Mouse (Mus musculus): ENCODE results near the gene Col25a1. TPM values are rescaled to one million over a fixed set of nuclear protein-coding genes. Genes with fewer than 3 reads are reported as not detected.

The Col25a1 gene
- polyA plus RNA-seq, 1 experiment from 2014 or later = 4.2 TPM

- no peaks in the 10 kb centered on the region for H3K9me3 ChIP-seq
- WGBS = 17% methylated on average over 8 of the region's 8 CpGs
- no peak overlapping the region for H3K27ac ChIP-seq
- 0 out of 2 replicates have a peak overlapping the region, but pooled peaks have one; percentile 2 for H3K4me2 ChIP-seq
- H3K4me3 ChIP-seq (replicated peaks) = no peak overlapping the region
- H3K4me1 ChIP-seq = peaks cover 17% of the 10 kb centered on the region
- ATAC-seq (ENCODE audit: low FRiP score) = peak; percentile 75
- no peaks in the 10 kb centered on the region for H3K36me3 ChIP-seq (replicated peaks)
- no peak overlapping the region for H3K9ac ChIP-seq
- H3K27me3 ChIP-seq = peaks cover 8% of the 10 kb centered on the region; the same call in 1 of the 2 replicates
These were observed 273.5 kb downstream of the Col25a1 start for GRCm38 (mm10) chr3:130404525-130405409.

GRCm38 (mm10) chr3:130407201-130407600 lies 275.9 kb downstream of the Col25a1 start:
- Histone ChIP-seq H3K9ac (no peak overlapping the region), H3K4me2 (no peak overlapping the region), H3K4me3 (replicated peaks) (no peak overlapping the region), H3K9me3 (no peaks in the 10 kb centered on the region), H3K27ac (no peak overlapping the region), H3K36me3 (replicated peaks) (no peaks in the 10 kb centered on the region), H3K4me1 (peaks cover 9% of the 10 kb centered on the region), H3K27me3 (peaks cover 8% of the 10 kb centered on the region; the same call in 1 of the 2 replicates)
- WGBS = 72% methylated on average over 6 of the region's 6 CpGs
- no peak for ATAC-seq (ENCODE audit: low FRiP score)

- no peak for ATAC-seq (ENCODE audit: low FRiP score)
- Histone ChIP-seq H3K36me3 (replicated peaks) (no peaks in the 10 kb centered on the region), H3K9ac (no peak overlapping the region), H3K4me3 (replicated peaks) (no peak overlapping the region), H3K9me3 (no peaks in the 10 kb centered on the region), H3K4me1 (peaks cover 2% of the 10 kb centered on the region; the same call in 1 of the 2 replicates), H3K27ac (no peak overlapping the region), H3K27me3 (0 out of 2 replicates have a peak, but pooled peaks cover under 1% of the 10 kb centered on the region), H3K4me2 (no peak overlapping the region)
- 39% methylated on average over 4 of the region's 4 CpGs for WGBS
These were observed 281.9 kb downstream of the Col25a1 start for GRCm38 (mm10) chr3:130413239-130413638.

- 88% methylated on average over 9 of the region's 9 CpGs for WGBS
- Histone ChIP-seq H3K4me3 (replicated peaks) (no peak overlapping the region), H3K9ac (no peak overlapping the region), H3K27ac (no peak overlapping the region), H3K9me3 (no peaks in the 10 kb centered on the region), H3K27me3 (0 out of 2 replicates have a peak, but pooled peaks cover 2% of the 10 kb centered on the region), H3K36me3 (replicated peaks) (no peaks in the 10 kb centered on the region), H3K4me1 (no peaks in the 10 kb centered on the region), H3K4me2 (no peak overlapping the region)
- no peak for ATAC-seq (ENCODE audit: low FRiP score)
These were observed 287.6 kb downstream of the Col25a1 start for GRCm38 (mm10) chr3:130418951-130419350.

GRCm38 (mm10) chr3:130428796-130429195 lies 297.5 kb downstream of the Col25a1 start:
- ATAC-seq (ENCODE audit: low FRiP score) = no peak
- Histone ChIP-seq H3K9me3 (no peaks in the 10 kb centered on the region), H3K36me3 (replicated peaks) (no peaks in the 10 kb centered on the region), H3K27ac (no peak overlapping the region), H3K4me2 (no peak overlapping the region), H3K4me3 (replicated peaks) (no peak overlapping the region), H3K27me3 (no peaks in the 10 kb centered on the region), H3K9ac (no peak overlapping the region), H3K4me1 (no peaks in the 10 kb centered on the region)
- WGBS = 87% methylated on average over 4 of the region's 4 CpGs

- Histone ChIP-seq H3K27ac (no peak overlapping the region), H3K4me2 (no peak overlapping the region), H3K27me3 (no peaks in the 10 kb centered on the region), H3K4me1 (no peaks in the 10 kb centered on the region), H3K36me3 (replicated peaks) (no peaks in the 10 kb centered on the region), H3K4me3 (replicated peaks) (no peak overlapping the region), H3K9ac (no peak overlapping the region), H3K9me3 (no peaks in the 10 kb centered on the region)
- 77% methylated on average over 5 of the region's 5 CpGs for WGBS
- no peak for ATAC-seq (ENCODE audit: low FRiP score)
These were observed 298.8 kb downstream of the Col25a1 start for GRCm38 (mm10) chr3:130430052-130430451.

- WGBS = 85% methylated on average over 5 of the region's 5 CpGs
- H3K4me1 ChIP-seq = no peaks in the 10 kb centered on the region
- no peak overlapping the region for H3K4me2 ChIP-seq
- H3K27me3 ChIP-seq = no peaks in the 10 kb centered on the region
- no peak for ATAC-seq (ENCODE audit: low FRiP score)
- no peak overlapping the region for H3K4me3 ChIP-seq (replicated peaks)
- H3K27ac ChIP-seq = no peak overlapping the region
- H3K9ac ChIP-seq = no peak overlapping the region
- no peaks in the 10 kb centered on the region for H3K36me3 ChIP-seq (replicated peaks)
- H3K9me3 ChIP-seq = no peaks in the 10 kb centered on the region
These were observed 301.5 kb downstream of the Col25a1 start for GRCm38 (mm10) chr3:130432818-130433217.

- no peak overlapping the region for H3K4me3 ChIP-seq (replicated peaks)
- no peaks in the 10 kb centered on the region for H3K27me3 ChIP-seq
- H3K36me3 ChIP-seq (replicated peaks) = no peaks in the 10 kb centered on the region
- H3K27ac ChIP-seq = no peak overlapping the region
- H3K9ac ChIP-seq = no peak overlapping the region
- H3K4me1 ChIP-seq = no peaks in the 10 kb centered on the region
- ATAC-seq (ENCODE audit: low FRiP score) = no peak
- no peak overlapping the region for H3K4me2 ChIP-seq
- H3K9me3 ChIP-seq = no peaks in the 10 kb centered on the region
These were observed 305.7 kb downstream of the Col25a1 start for GRCm38 (mm10) chr3:130436956-130437355.

GRCm38 (mm10) chr3:130439767-130440166 lies 308.5 kb downstream of the Col25a1 start:
- H3K9me3 ChIP-seq = no peaks in the 10 kb centered on the region
- 89% methylated on average over 6 of the region's 6 CpGs for WGBS
- no peaks in the 10 kb centered on the region; the same call in 1 of the 2 replicates for H3K4me1 ChIP-seq
- no peak overlapping the region for H3K4me3 ChIP-seq (replicated peaks)
- no peak overlapping the region for H3K4me2 ChIP-seq
- no peak overlapping the region for H3K27ac ChIP-seq
- no peaks in the 10 kb centered on the region for H3K27me3 ChIP-seq
- H3K36me3 ChIP-seq (replicated peaks) = no peaks in the 10 kb centered on the region
- H3K9ac ChIP-seq = no peak overlapping the region
- no peak for ATAC-seq (ENCODE audit: low FRiP score)

GRCm38 (mm10) chr3:130440689-130441088 lies 309.4 kb downstream of the Col25a1 start:
- no peaks in the 10 kb centered on the region; the same call in 1 of the 2 replicates for H3K4me1 ChIP-seq
- no peaks in the 10 kb centered on the region for H3K36me3 ChIP-seq (replicated peaks)
- no peaks in the 10 kb centered on the region for H3K27me3 ChIP-seq
- no peak overlapping the region for H3K4me2 ChIP-seq
- 75% methylated on average over 12 of the region's 12 CpGs for WGBS
- H3K27ac ChIP-seq = no peak overlapping the region
- H3K9me3 ChIP-seq = no peaks in the 10 kb centered on the region
- no peak for ATAC-seq (ENCODE audit: low FRiP score)
- H3K9ac ChIP-seq = no peak overlapping the region
- no peak overlapping the region for H3K4me3 ChIP-seq (replicated peaks)

- 62% methylated on average over 13 of the region's 13 CpGs for WGBS
- no peak overlapping the region for H3K27ac ChIP-seq
- no peaks in the 10 kb centered on the region for H3K36me3 ChIP-seq (replicated peaks)
- H3K27me3 ChIP-seq = no peaks in the 10 kb centered on the region
- ATAC-seq (ENCODE audit: low FRiP score) = no peak
- H3K4me3 ChIP-seq (replicated peaks) = no peak overlapping the region
- no peak overlapping the region for H3K4me2 ChIP-seq
- H3K9ac ChIP-seq = no peak overlapping the region
- H3K4me1 ChIP-seq = no peaks in the 10 kb centered on the region; the same call in 1 of the 2 replicates
- no peaks in the 10 kb centered on the region for H3K9me3 ChIP-seq
These were observed 312.7 kb downstream of the Col25a1 start for GRCm38 (mm10) chr3:130443842-130444627.

- no peak overlapping the region for H3K27ac ChIP-seq
- WGBS = 73% methylated on average over 7 of the region's 7 CpGs
- no peak overlapping the region for H3K4me2 ChIP-seq
These were observed 318.6 kb downstream of the Col25a1 start for GRCm38 (mm10) chr3:130449864-130450263.

More at GRCm38 (mm10) chr3:130449864-130450263, 318.6 kb downstream of the Col25a1 start:
- no peak overlapping the region for H3K4me3 ChIP-seq (replicated peaks)
- H3K4me1 ChIP-seq = no peaks in the 10 kb centered on the region
- no peaks in the 10 kb centered on the region for H3K9me3 ChIP-seq
- H3K36me3 ChIP-seq (replicated peaks) = no peaks in the 10 kb centered on the region
- no peak for ATAC-seq (ENCODE audit: low FRiP score)
- H3K9ac ChIP-seq = no peak overlapping the region
- no peaks in the 10 kb centered on the region for H3K27me3 ChIP-seq
